Mouse (Mus musculus) megakaryocyte, embryonic 14.5 days (primary cell): ENCODE data around the gene Fbxl14.

Experiments used
- FLI1 ChIP-seq: IDR thresholded peaks from 2 replicates; pipeline ENCODE4 v1.6.1; 2012; ENCODE audit warnings: low read length, inconsistent platforms, mixed read lengths
- GATA1 ChIP-seq: IDR thresholded peaks from 3 replicates; pipeline ENCODE4 v1.6.1; 2012; ENCODE audit warnings: mixed read lengths, low read length, inconsistent platforms, borderline replicate concordance

- no peak for TF ChIP-seq GATA1
- TF ChIP-seq FLI1, result no peak
Measured at GRCm38 (mm10) chr6:119520731-119521130, 41.3 kb downstream of the Fbxl14 start.
